ENCODE assay signal across 9 mouse cellular contexts in genomic region chr11:116515330-116516020, GRCm38 (mm10). TPM values are rescaled to one million over a fixed set of nuclear protein-coding genes. Genes with fewer than 3 reads are reported as not detected.
DNase-seq lines count a peak whose midpoint lies in the region; ATAC-seq and TF ChIP-seq lines count a peak whose summit lies in the region.
"Had no signal": no experiment of that assay in that cellular context is flagged by ENCODE, and none has a peak within 500 bp of the region (broad histone marks: within the 10 kb centered on the region; RNA-seq: fewer than 3 reads in every experiment).

No protein-coding gene starts in this region.

- peaks cover 25% of the 10 kb centered on the region for H3K27me3 ChIP-seq in heart, embryonic 10.5 days (ENCODE audit: insufficient read depth, poor library complexity, severe bottlenecking)
- peaks cover 20% of the 10 kb centered on the region; the same call in 1 of the 2 replicates for H3K27me3 ChIP-seq in hindbrain, embryonic 10.5 days (ENCODE audit: insufficient read depth, poor library complexity, severe bottlenecking)
- no peaks in the 10 kb centered on the region for H3K27me3 ChIP-seq in liver, embryonic 14.5 days (ENCODE audit: control insufficient read depth, insufficient read depth, low read length)

- intact Hi-C loops in heart, postnatal 25 days (cut with DNase I) = no loop called here

- 0 out of 2 replicates have a peak, but pooled peaks have one; percentile 19 for TF ChIP-seq CTCF in brain, embryonic 14.5 days (IDR thresholded peaks at IDR 0.05; ENCODE audit: borderline replicate concordance, extremely low read depth, insufficient read depth, insufficient read length)
- peak; percentile 24; the same call in 1 of the 2 replicates for TF ChIP-seq CTCF in liver, embryonic 14.5 days (IDR thresholded peaks at IDR 0.05; ENCODE audit: low read depth)

- H3K4me1 ChIP-seq in heart, embryonic 10.5 days = peaks cover 23% of the 10 kb centered on the region
- peaks cover 11% of the 10 kb centered on the region; the same call in 1 of the 2 replicates for H3K4me1 ChIP-seq in hindbrain, embryonic 10.5 days (replicated peaks)
- peaks cover 8 to 11% of the 10 kb centered on the region in 2 experiments for H3K4me1 ChIP-seq in liver, embryonic 14.5 days (replicated peaks; ENCODE audit: control insufficient read depth in 2 of 2, insufficient read depth in 2 of 2, low read length in 1 of 2)

- 17% methylated on average over 24 of the region's 24 CpGs for WGBS in heart, embryonic 10.5 days
- WGBS in hindbrain, embryonic 10.5 days = 13% methylated on average over 24 of the region's 24 CpGs
- WGBS in liver, embryonic 14.5 days (ENCODE audit: insufficient replicate concordance) = 35% methylated on average over 24 of the region's 24 CpGs

- no peaks in the 10 kb centered on the region for H3K9me3 ChIP-seq in heart, embryonic 10.5 days
- no peaks in the 10 kb centered on the region for H3K9me3 ChIP-seq in hindbrain, embryonic 10.5 days
- H3K9me3 ChIP-seq in liver, embryonic 14.5 days (ENCODE audit: control insufficient read depth, low read length) = no peaks in the 10 kb centered on the region

- no peaks in the 10 kb centered on the region for H3K36me3 ChIP-seq in heart, embryonic 10.5 days
- no peaks in the 10 kb centered on the region for H3K36me3 ChIP-seq in hindbrain, embryonic 10.5 days
- H3K36me3 ChIP-seq in liver, embryonic 14.5 days (replicated peaks; ENCODE audit: control insufficient read depth, insufficient read depth, low read depth) = no peaks in the 10 kb centered on the region

- no peak for ATAC-seq in liver, embryonic 14.5 days (ENCODE audit: insufficient read depth)

- peak overlapping the region; percentile 28 for H3K4me3 ChIP-seq in heart, embryonic 10.5 days
- peak overlapping the region; percentile 35 for H3K4me3 ChIP-seq in hindbrain, embryonic 10.5 days
- H3K4me3 ChIP-seq in liver, embryonic 14.5 days (ENCODE audit: insufficient read depth in 1 of 2, low read depth in 2 of 2, low read length in 2 of 2) = no peak overlapping the region

- no peak overlapping the region for H3K4me2 ChIP-seq in liver, embryonic 14.5 days (ENCODE audit: low read depth)

- TF ChIP-seq POLR2A in brain, embryonic 14.5 days (IDR thresholded peaks at IDR 0.05; ENCODE audit: borderline replicate concordance, extremely low read depth, insufficient read depth, insufficient read length, poor library complexity, severe bottlenecking) = no peak

- no peak overlapping the region for H3K9ac ChIP-seq in liver, embryonic 14.5 days (replicated peaks)

- TF ChIP-seq EP300 in liver, embryonic 14.5 days (IDR thresholded peaks at IDR 0.05; ENCODE audit: low read depth) = no peak

- no peak for DNase-seq in heart, embryonic 10.5 days (ENCODE audit: low spot score)
- no peak for DNase-seq in heart, postnatal 25 days (ENCODE audit: low spot score)
- DNase-seq in brain, embryonic 14.5 days (ENCODE audit: low read depth) = no peak
- DNase-seq in hindbrain, embryonic 10.5 days (ENCODE audit: low spot score) = no peak
- DNase-seq in liver, embryonic 14.5 days (ENCODE audit: low read depth in 3 of 3, low spot score in 3 of 3) = no peak
- no peak for DNase-seq in adrenal gland, postnatal 10 days
- DNase-seq in spleen, postnatal 10 days (ENCODE audit: low spot score in 2 of 2) = no peak
- DNase-seq in urinary bladder, adult 2 months (ENCODE audit: low spot score) = no peak
- DNase-seq: thymus, postnatal 14 days had no signal

- no peak overlapping the region for H3K27ac ChIP-seq in heart, embryonic 10.5 days
- 0 out of 2 replicates have a peak overlapping the region, but pooled peaks have one; percentile 16 for H3K27ac ChIP-seq in hindbrain, embryonic 10.5 days
- H3K27ac ChIP-seq in liver, embryonic 14.5 days = no peak overlapping the region

RNA-seq across cellular contexts. Expression of gene Sphk1, which starts 15.2 kb away (rescaled TPM):
- 2.3 and 2.7 TPM in 2 replicates for polyA plus RNA-seq in heart, embryonic 10.5 days (2016; fragmentation: Nextera tagmentation; extraction: Ambion mirVana)
- 1 to 10 TPM; 1.4 to 1.9 TPM for total RNA-seq in heart, postnatal 25 days (2021)
- 2.4 and 3.6 TPM in 2 replicates for polyA plus RNA-seq in brain, embryonic 14.5 days (2012; rRNA removed)
- 8.6 and 11.1 TPM in 2 replicates for polyA plus RNA-seq in hindbrain, embryonic 10.5 days (2016; fragmentation: Nextera tagmentation; extraction: Ambion mirVana)
- 23.0 and 24.1 TPM in 2 replicates for polyA plus RNA-seq in liver, embryonic 14.5 days (2012; rRNA removed)
- polyA plus RNA-seq in liver, embryonic 14.5 days (2014; fragmentation: Nextera tagmentation; extraction: Ambion mirVana) = 26.8 and 32.2 TPM in 2 replicates
- total RNA-seq in adrenal gland, postnatal 10 days (2021) = 1 to 10 TPM; 3.0 to 5.1 TPM
- polyA plus RNA-seq in urinary bladder, adult 2 months (2012; rRNA removed) = 18.2 and 21.8 TPM in 2 replicates

RNA-seq across cellular contexts. Expression of gene Prpsap1, which starts 21.5 kb away (rescaled TPM):
- 120 and 142 TPM in 2 replicates for polyA plus RNA-seq in heart, embryonic 10.5 days (2016; fragmentation: Nextera tagmentation; extraction: Ambion mirVana)
- 10 to 100 TPM; 33.2 to 35.1 TPM for total RNA-seq in heart, postnatal 25 days (2021)
- 120 and 132 TPM in 2 replicates for polyA plus RNA-seq in brain, embryonic 14.5 days (2012; rRNA removed)
- polyA plus RNA-seq in hindbrain, embryonic 10.5 days (2016; fragmentation: Nextera tagmentation; extraction: Ambion mirVana) = 210 and 236 TPM in 2 replicates
- polyA plus RNA-seq in liver, embryonic 14.5 days (2012; rRNA removed) = 19.2 and 22.2 TPM in 2 replicates
- polyA plus RNA-seq in liver, embryonic 14.5 days (2014; fragmentation: Nextera tagmentation; extraction: Ambion mirVana) = 38.4 and 40.4 TPM in 2 replicates
- 10 to 100 TPM; 68.0 to 80.1 TPM for total RNA-seq in adrenal gland, postnatal 10 days (2021)
- polyA plus RNA-seq in urinary bladder, adult 2 months (2012; rRNA removed) = 154 and 165 TPM in 2 replicates

RNA-seq across cellular contexts. Expression of gene Qrich2, which starts 49.4 kb away (rescaled TPM):
- 0.30 TPM in 1 of 2 replicates, not detected in the other for polyA plus RNA-seq in heart, embryonic 10.5 days (2016; fragmentation: Nextera tagmentation; extraction: Ambion mirVana)
- not detected for total RNA-seq in heart, postnatal 25 days (2021)
- polyA plus RNA-seq in brain, embryonic 14.5 days (2012; rRNA removed) = 0.14 and 0.15 TPM in 2 replicates
- 0.16 and 0.20 TPM in 2 replicates for polyA plus RNA-seq in hindbrain, embryonic 10.5 days (2016; fragmentation: Nextera tagmentation; extraction: Ambion mirVana)
- polyA plus RNA-seq in liver, embryonic 14.5 days (2012; rRNA removed) = 0.01 and 0.02 TPM in 2 replicates
- polyA plus RNA-seq in liver, embryonic 14.5 days (2014; fragmentation: Nextera tagmentation; extraction: Ambion mirVana) = 0.08 TPM in 1 of 2 replicates, not detected in the other
- not detected for total RNA-seq in adrenal gland, postnatal 10 days (2021)
- 0.06 and 0.12 TPM in 2 replicates for polyA plus RNA-seq in urinary bladder, adult 2 months (2012; rRNA removed)

Comparison
In these comparisons a context has a peak if more than half of its experiments do, and no peak if none do; other contexts are left out.
1. H3K4me3 ChIP-seq: peak in heart, embryonic 10.5 days (single experiment) and hindbrain, embryonic 10.5 days (single experiment); none in liver, embryonic 14.5 days (0 of 2).